Mouse (Mus musculus) embryo, embryonic 10 days (tissue): Measurements from ENCODE around the gene Eif2a.

Source experiments
- DNase-seq: peaks from one replicate; pipeline ENCODE4 v3.0.0-alpha.2; 2015; ENCODE audit warnings: low spot score

The Eif2a gene

DNA sequence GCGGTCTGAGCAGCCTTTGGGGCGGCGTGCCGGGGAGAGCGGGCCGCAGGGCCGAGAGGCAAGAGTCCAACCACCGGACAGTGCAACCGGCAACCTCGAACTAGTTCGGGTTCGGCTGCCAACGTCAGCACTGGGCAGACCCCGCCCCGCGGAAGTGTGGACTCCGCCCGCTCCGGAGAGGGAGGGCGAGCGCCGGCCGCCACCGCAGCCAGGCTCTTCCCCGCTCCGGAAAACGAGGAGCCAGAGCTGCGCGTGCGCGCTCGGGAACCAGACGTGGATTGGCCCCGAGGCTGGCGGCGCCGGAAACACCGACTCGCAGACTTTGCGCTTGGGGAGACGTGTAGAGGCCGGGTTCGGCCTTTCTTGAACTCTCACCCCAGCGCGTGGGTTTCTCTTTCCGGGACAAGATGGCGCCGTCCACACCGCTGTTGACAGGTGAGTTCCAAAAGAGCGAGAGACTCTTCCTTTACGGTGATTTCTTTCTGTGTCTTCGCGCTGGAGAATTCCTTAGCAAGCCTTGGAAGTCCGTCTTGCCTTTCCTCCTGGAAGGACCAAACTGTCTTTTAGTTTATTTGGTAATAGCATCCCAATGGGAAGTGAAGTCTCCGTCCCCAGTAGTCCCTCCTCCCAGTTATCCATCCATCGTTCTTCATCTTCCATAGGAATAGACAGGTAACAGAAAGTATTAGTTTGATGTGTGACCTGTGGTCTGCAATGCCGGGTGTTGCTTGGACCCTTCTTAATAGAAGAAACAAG lies at the start of gene Eif2a, which contains the start of gene Serp1:
Eif2a (plus strand) TSS at position 170 of the 756 bp plus-strand sequence.
Serp1 (minus strand) TSS at position 241 of the 756 bp plus-strand sequence.
- peak; percentile 98 for DNase-seq

DNA sequence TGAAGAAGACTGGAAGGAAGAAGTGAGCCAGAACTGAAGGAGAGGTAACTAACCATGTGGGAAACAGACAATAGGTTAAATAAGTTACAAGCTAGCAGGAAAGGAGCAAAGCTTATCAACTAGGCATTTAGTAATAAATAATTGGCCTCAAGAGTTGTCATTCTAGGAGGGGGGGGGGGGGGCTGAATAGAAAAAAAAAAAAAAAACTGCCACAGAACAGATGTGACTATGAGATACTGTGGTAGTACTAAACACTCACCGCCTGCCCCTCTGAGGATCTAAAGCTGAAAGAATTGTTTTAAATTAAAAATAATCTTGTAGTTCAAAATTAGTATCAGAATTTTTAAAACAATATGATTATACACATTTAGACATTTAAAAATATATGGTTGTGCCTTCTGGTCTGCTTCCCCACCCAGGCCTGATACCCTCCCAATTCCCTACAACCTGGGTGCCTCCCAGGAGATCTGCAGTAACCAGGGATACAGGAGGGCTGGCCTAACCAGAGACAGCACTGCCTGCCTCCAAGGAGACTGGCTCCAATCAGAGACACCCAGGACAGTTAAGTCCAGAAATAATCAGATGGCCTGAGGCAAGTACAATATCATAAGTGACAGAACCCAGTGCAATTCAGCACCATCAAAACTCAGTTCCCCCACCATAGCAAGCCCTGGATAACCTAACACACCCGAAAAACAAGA lies 46.7 kb upstream of the Eif2a start:
- DNase-seq, result no peak

DNA sequence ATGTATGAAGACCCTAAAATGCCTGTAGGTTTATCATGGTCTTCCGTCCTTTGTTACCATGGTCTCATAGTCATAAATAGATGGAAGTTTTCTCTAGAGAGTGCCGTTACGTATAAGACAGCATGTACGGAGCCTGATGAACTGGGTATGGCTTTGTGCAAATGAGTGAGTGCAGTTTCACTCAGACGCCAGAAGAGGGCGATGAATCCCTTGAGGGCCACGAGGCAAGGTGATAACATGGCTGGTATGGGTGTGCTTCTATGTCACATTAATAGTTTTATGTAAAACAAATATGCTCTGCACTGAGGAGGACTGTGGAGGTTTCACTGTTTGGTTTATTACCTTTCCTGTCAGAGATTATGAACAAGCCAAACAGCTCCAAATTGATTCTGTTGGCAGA lies 39.7 kb upstream of the Eif2a start:
- peak; percentile 40 for DNase-seq

DNA sequence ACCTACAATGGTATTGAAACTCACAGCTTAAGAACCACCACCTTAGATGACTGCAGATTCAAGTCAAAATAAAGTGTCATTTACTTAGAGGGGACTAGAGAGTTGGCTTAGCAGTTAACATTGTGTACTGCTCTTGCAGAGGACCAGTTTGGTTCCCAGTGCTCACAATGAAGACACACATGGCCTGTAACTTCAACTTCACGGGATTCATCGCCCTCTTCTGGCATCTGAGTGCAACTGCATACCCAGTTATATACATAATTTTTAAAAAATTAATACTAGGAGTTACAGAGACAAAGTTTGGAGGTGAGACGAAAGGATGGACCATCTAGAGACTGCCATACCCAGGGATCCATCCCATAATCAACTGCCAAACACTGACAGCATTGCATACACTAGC lies 38.5 kb upstream of the Eif2a start:
- DNase-seq, result no peak

DNA sequence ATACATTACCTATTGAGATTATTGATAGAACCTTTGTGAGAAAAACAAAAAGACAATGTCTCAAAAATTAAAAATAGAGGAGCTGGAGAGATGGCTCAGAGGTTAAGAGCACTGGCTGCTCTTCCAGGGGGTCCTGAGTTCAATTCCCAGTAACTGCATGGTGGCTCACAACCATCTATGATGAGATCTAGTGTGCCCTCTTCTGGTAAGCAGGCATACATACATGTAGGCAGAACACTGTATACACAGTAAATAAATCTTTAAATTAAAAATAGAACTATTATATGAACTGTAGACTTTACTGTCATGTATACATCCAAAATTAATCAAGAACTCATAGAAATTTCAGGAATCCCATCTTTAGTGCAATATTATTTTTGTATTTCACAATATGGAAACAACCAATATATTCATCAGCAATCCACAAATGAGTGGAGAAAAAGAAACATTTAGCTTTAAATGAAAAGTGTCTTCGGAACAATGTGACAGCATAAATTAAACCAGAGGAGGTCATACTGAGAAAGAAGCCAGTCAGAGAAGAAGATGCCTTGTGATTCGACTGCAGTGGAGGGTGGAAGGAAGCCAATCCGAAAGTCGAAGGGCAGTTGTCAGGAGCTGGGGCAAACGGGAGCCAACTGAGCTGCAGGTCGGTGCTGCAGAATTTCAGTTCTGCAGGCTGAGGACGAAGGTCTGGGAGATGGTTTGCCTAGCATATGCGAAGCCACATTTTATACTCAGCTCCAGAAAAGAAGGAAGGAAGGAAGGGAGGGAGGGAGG lies 37.4 kb upstream of the Eif2a start:
- no peak for DNase-seq

DNA sequence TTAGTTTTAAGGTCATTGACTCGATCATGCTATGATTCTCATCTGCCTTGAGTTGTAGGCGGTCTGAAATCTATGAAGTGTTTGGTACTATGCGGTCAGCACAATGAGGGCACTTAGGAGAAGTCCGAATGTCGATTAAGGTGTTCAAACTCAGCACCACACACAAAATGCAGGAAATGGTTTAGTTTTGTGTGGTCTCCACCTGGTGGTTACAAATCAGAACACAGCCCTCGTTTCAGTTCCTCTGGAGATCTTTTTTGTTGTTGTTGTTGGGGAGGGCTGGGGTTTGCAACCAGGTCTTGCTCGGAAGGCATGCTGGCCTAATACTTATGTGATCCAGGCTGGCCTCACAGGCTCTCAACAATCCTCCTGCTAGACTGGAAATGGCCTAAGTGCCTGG lies 34.8 kb upstream of the Eif2a start:
- peak; percentile 12 for DNase-seq

DNA sequence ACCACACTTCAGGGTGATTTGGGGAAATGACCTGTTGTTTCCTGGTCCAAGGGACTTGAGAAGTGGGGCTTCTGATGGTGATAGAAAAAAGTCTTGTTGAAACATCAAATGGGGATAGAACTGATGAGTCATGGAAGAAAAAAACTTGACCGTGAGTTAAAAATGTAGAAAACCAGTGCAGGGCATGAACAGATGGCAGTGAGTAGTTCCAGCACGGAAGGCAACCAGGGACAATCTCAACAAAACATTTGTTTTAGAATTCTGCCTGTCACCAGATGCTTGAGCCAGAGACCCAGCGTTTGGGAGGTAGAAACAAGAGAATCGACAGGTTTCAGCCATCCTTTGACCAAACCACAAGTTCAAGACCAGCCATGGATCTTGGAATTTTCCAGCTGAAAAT lies 32.0 kb upstream of the Eif2a start:
- DNase-seq, result no peak

DNA sequence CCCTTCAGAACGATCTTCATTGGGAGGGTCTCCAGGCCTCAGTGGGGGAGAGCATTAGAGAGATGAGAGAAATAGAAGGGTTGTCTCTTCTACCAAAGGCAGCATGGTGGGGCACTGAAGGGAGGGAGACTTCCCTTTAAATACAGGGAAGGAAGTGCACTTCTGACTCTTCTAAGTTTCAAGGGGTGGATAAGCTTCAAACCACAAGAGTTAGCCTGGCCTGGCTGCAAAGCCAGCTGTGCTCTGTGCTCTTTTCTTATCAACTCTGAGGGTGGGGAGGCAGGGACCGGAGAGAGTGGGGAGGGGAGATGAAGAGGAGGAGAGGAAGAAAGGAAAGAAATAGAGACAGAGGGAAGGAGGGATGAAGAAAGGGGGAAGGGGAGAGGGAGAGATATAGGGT lies 23.7 kb upstream of the Eif2a start:
- DNase-seq, result no peak

DNA sequence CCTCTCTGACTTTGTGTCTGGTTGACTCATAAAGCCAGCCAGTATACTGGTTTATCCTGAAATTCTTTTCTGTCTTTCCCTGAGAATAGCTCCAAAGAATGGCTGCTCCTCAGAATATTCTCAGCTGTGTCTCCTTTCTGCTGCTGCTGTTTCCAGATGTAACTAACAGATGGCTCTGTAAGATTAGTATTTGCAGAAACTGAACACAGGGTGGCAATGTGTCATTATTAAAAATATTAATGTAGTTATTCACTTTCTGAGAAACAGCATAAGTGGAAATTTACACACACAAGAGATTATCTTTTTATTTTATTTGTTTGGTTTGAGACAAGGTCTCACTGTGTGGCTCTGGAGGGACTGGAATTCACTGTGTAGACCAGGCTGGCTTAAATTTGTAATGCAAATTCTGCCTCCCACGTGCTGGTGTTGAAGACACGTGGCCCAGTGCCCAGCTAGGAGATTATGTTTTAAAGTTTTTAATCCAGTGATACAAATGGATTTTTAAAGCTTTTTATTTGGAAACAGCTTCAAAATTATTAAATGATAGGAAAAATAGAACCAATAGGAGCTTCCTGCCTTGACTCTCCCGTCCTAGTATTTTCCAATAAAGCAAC lies 21.8 kb upstream of the Eif2a start:
- DNase-seq, result no peak

DNA sequence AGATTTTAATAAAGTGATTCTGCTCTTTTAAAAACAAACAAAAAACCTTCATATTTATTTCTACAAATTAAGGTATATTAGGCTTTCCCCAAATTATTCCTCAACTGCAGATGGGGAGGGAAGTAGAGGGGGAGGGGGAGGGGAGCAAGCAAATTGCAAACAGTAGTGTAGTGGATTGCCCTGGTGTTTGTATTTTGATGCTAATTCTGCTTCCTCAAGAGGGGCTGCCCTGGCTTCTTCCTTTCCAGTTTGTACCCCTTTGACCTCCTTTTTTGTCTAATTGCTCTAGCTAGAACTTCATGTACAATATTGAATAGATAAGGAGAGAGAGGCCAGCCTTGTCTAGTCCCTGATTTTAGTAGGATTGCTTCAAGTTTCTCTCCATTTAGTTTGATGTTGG lies 20.9 kb upstream of the Eif2a start:
- DNase-seq, result no peak

DNA sequence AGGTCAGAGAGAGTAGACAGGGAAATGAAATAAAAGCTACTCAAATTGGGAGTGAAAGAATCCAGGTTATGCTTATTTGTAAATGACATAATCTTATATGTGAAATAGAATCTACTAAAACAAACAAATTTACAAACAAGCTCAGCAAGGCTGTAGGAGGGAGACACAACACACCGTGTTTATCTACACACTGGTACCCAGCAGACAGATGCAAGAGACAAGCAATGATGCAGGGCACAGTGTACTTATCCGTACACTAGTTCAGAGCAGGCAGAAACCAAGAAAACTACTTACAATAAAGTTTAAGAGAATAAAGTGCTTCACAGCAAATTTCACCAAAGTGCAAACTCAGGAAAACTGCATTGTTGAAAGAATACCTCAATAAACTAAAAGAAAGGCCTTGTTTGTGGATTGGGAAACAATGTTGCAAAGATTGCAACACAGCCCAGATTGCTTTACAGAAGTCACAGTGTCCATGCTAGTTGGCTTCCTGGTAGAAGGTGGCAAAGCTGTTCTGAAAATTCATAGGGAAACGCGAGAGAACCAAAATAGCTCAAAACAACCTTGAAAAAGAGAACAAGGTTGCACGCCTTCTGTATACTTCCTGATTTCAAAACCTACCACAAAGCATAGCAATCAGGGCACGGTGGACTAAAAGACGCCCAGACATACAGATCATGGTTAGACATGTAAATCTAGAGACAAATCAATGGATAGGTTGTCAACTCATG lies 17.4 kb upstream of the Eif2a start:
- no peak for DNase-seq

DNA sequence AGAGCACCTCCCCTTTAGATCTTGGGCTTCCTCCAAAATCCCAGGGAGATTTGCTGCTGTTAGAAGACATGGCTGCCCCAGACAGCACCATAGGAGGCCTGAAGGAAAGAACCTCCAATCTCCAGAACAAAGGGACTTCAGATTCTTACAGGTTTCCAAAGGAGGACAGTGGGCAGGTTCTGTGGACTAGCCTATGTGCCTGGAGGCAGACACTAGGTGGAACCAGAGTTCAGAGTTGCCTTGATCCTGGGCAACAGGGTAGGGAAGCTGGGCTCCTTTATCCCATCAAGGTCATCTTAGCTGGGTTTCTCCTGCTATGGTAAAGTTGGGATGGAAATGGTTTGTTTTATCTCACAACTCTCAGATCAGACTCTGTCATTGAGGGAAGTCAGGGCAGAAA lies 14.0 kb upstream of the Eif2a start:
- no peak for DNase-seq

DNA sequence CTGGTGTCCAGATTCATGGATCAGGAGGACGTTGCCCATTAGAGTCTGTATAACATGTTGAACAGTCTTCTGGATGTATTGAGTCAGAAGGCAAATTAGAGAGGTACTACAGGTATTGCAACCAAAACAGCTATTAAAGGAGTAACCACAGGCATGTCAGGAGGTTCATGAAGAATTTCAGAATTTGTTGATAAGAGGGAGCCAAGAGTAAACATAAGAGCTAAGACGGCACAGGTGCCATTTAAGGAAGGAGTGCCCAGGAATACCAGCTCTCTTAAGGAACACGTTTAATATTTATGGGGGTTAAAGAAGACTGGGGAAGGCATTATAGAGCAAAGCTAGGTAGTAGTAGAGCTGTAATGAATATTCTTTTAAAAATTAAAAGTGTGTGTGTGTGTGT lies 12.9 kb upstream of the Eif2a start:
- DNase-seq, result no peak

DNA sequence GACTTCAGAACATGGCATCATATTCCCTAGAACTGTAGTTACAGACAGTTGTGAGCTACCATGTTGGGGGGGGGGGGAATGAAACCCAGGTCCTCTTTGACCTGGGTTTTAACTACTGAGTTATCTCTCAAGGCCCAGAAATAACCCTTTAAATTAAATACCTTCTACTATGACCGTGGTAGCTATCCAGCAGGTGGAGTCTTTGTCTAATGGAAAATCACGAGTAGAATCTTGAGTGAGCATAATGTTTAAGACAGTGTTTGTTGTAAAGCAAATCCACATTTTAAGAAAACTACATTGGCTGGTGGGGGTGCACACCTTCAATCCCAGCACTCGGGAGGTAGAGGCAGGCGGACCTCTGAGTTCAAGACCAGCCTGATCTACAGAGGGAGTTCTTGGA lies 12.1 kb upstream of the Eif2a start:
- DNase-seq, result no peak

DNA sequence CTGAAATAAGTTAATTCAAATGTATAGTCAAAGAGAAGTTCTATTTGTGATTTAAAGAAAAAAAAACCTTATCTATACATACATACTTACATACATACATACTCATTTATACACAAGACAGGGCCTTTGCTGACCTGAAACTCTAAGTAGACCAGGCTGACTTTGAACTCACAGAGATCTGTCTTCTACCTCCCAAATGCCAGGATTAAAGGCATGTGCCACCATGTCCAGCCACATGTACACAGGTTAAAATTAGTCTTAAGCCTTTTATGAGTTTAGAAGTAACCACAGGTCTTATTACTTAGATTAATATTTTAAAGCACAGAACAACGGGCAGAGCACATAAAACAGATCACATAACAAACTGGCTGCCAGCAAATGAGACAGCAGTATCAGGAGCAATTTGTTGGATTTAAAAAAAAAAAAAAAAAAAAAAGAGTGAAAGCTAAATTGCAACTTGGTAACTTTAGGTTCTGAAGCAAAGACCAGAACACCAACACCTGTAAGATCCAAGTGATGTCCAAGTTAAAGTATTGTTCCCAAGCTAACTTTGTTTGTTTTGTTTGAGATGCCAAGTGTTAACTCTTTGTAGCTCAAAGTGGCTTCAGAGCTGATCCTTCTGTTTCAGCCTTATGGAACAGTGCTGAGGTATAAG lies 9.5 kb upstream of the Eif2a start:
- no peak for DNase-seq

DNA sequence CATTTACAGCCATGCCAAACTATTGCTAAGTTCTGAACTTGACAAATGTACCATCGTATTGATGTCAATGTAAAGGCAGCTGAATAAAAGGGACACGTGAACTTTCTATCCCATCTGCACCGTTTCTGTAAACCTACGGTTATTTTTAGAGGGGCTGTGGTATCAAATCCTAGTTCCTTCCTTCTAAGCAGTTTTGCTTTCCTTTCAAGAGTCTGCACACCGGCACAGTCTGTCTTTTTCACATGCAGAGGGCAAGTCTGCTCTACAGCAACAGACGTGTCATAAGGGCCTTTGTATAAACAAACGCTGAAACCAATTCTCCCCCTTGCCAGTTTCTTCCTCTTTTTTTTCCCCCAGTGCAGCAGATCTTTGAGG lies 9.0 kb upstream of the Eif2a start:
- DNase-seq, result no peak

DNA sequence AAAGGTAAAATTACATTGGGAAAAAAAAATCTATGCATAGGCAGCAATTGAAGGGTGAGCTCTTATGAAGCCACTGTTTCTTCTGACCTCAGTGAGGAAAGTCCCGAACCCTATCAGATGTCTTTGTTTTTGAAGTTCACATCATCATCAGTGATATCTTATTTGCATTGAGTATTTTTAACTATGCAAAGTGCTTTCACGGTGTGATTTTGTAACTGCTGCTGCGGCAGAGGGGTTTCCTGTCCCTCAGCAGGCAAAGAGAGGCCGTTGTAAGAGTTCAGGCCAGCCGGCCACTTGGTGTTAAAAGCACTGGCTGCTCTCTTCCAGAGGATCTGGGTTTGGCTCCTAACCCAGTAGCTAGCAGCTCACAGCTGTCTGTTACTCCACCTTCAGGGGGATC lies 8.4 kb upstream of the Eif2a start:
- DNase-seq, result no peak

DNA sequence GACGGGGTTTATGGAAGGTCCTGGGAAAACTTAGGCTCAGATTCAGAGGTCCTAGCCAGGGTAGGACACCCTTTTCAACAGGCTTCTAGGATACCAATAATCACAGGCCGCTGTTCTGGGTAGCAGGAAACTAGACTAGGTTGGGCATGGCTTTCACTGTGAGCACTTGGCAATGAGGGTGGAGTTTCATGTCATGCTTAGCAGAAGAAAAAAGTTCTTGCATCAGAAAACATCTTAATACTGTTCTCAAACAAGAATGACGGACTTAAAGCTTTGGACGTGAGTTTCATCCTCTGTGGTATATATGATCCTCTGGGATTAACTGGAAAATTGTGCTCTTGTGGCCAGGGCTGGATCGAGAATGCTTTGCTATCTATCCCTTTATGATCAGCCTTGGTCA lies 7.8 kb upstream of the Eif2a start:
- DNase-seq, result no peak

DNA sequence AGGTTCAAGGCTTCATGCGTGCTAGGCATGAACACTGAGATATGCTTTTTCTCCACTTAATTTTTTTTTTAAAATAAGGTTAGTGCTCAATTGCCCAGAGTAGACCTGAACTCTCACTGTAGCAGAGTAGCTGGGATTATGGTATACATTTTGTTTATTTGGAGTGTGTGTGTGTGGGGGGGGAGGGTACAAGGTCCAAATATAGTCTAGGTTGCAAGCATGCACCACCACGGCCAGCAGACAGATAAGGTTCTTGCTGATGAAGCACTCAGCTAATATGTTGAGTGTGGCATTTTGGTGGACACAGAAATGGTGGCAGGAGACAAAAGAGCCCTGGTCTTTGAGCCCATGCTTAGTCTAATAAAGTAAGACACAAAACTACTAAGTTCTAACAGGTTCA lies 6.7 kb upstream of the Eif2a start:
- DNase-seq, result no peak

DNA sequence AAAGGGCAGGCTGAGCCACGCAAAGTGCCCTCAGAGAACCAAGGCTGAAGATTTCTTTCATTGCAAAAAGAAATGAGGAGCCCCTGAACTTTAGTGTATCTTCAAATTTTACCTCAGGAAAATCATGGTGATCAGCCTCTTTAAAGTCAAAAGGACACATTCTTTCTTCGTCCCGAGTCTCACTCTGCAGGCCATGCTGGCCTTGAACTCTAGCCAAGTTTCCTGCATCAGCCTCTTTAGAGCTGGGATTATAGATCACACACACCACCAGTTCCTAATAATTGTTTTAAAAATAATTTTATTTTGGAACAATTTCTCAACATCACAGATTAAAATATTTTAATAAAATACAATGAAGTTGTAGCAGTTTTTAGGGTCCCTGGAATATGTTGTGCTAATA lies 6.1 kb upstream of the Eif2a start:
- no peak for DNase-seq

DNA sequence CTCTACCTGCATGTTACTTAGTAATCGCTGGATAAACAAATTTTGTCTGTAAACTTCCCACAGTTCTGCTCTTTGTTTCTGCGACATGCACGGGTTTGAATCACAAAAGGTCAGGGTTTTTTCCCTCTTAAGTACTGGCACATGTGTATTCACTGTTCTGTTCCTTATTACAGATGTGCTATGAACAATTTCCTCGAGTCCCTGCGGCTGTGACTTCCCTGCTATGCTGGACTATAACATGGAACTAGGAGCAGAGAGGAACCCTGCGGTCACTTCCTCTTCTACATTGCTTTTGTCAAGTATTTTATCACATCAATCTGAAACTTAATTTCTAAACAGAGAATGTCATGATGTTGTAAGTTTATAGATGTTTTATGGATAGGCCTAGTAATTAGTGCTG lies 5.3 kb upstream of the Eif2a start:
- DNase-seq, result no peak
